ENCODE assay signal across 10 mouse cellular contexts in genomic region chr3:127913885-127914709, GRCm38 (mm10). TPM values are rescaled to one million over a fixed set of nuclear protein-coding genes. Genes with fewer than 3 reads are reported as not detected.
DNase-seq lines count a peak whose midpoint lies in the region; ATAC-seq and TF ChIP-seq lines count a peak whose summit lies in the region.
"Had no signal": no experiment of that assay in that cellular context is flagged by ENCODE, and none has a peak within 500 bp of the region (broad histone marks: within the 10 kb centered on the region; RNA-seq: fewer than 3 reads in every experiment).

No protein-coding gene starts in this region.

- peaks cover 2% of the 10 kb centered on the region; the same call in 1 of the 2 replicates for H3K9me3 ChIP-seq in heart, embryonic 11.5 days (replicated peaks; ENCODE audit: control insufficient read depth, low read length)
- no peaks in the 10 kb centered on the region for H3K9me3 ChIP-seq in liver, postnatal 0 days (ENCODE audit: low read length)

- TF ChIP-seq EP300 in liver, postnatal 0 days (IDR thresholded peaks at IDR 0.05; ENCODE audit: low read depth), result no peak

- H3K4me2 ChIP-seq in heart, embryonic 11.5 days, result peak overlapping the region; percentile 50
- H3K4me2 ChIP-seq in liver, postnatal 0 days (ENCODE audit: low read depth, low read length), result peak overlapping the region; percentile 58

- ATAC-seq in heart, embryonic 11.5 days (replicated peaks; ENCODE audit: insufficient number of reproducible peaks, low FRiP score, low TSS enrichment), result no peak
- peak; percentile 75 for ATAC-seq in liver, postnatal 0 days

- peak overlapping the region; percentile 47; the same call in 1 of the 2 replicates for H3K9ac ChIP-seq in heart, embryonic 11.5 days (ENCODE audit: low read depth, low read length)
- peak overlapping the region; percentile 32 for H3K9ac ChIP-seq in liver, postnatal 0 days (replicated peaks)

- H3K4me1 ChIP-seq in heart, embryonic 11.5 days (ENCODE audit: control insufficient read depth, insufficient read depth, low read length), result no peaks in the 10 kb centered on the region
- peaks cover 12% of the 10 kb centered on the region for H3K4me1 ChIP-seq in liver, postnatal 0 days (ENCODE audit: insufficient read depth)

- H3K36me3 ChIP-seq in heart, embryonic 11.5 days (ENCODE audit: control insufficient read depth, insufficient read depth, low read length), result no peaks in the 10 kb centered on the region
- no peaks in the 10 kb centered on the region for H3K36me3 ChIP-seq in liver, postnatal 0 days (replicated peaks; ENCODE audit: insufficient read depth, low read length)

- H3K27me3 ChIP-seq in heart, embryonic 11.5 days (ENCODE audit: control insufficient read depth, insufficient read depth, low read length), result no peaks in the 10 kb centered on the region
- H3K27me3 ChIP-seq in liver, postnatal 0 days (ENCODE audit: insufficient read depth, low read length), result no peaks in the 10 kb centered on the region

- no peak for TF ChIP-seq CTCF in liver, postnatal 0 days (IDR thresholded peaks at IDR 0.05; ENCODE audit: low read depth)

- H3K4me3 ChIP-seq in heart, embryonic 11.5 days (ENCODE audit: low read depth, low read length), result no peak overlapping the region
- peak overlapping the region; percentile 22; the same call in 1 of the 2 replicates for H3K4me3 ChIP-seq in liver, postnatal 0 days (ENCODE audit: low read depth, low read length)

- H3K27ac ChIP-seq in heart, embryonic 11.5 days (ENCODE audit: low read depth, low read length), result peak overlapping the region; percentile 50; the same call in 1 of the 2 replicates
- H3K27ac ChIP-seq in liver, postnatal 0 days (ENCODE audit: low read depth), result peak overlapping the region; percentile 71

- 34% methylated on average over 16 of the region's 16 CpGs for WGBS in heart, embryonic 11.5 days (ENCODE audit: insufficient replicate concordance)
- WGBS in liver, postnatal 0 days (ENCODE audit: insufficient replicate concordance), result 29% methylated on average over 16 of the region's 16 CpGs

- peak; percentile 22 for DNase-seq in embryo, embryonic 10.5 days (ENCODE audit: low spot score)
- DNase-seq in embryo, embryonic 9.5 days (ENCODE audit: extremely low spot score), result no peak
- peak; percentile 29 for DNase-seq in NIH3T3 (ENCODE audit: low read depth)
- no peak for DNase-seq in liver, postnatal 0 days
- DNase-seq in kidney, postnatal 10 days, result no peak
- DNase-seq in thymus, postnatal 36 days, result no peak
- no peak for DNase-seq in cerebellum, postnatal 4 days (ENCODE audit: low spot score in 2 of 2)
- DNase-seq: kidney, adult 9 months; right cerebral cortex, postnatal 4 days had no signal

RNA-seq across cellular contexts. Expression of gene Fam241a, which starts 18.0 kb away (rescaled TPM):
- 9.8 and 11.0 TPM in 2 replicates for polyA plus RNA-seq in heart, embryonic 11.5 days (2014; fragmentation: Nextera tagmentation; extraction: Ambion mirVana)
- polyA plus RNA-seq in liver, postnatal 0 days (2015; fragmentation: Nextera tagmentation; extraction: Ambion mirVana), result 25.5 and 28.2 TPM in 2 replicates

Comparison
In these comparisons a context has a peak if more than half of its experiments do, and no peak if none do; other contexts are left out.
1. DNase-seq: peak in embryo, embryonic 10.5 days (single experiment) and NIH3T3 (single experiment); none in embryo, embryonic 9.5 days (single experiment), liver, postnatal 0 days (single experiment), kidney, postnatal 10 days (single experiment), thymus, postnatal 36 days (0 of 2) and cerebellum, postnatal 4 days (0 of 2).